Mouse (Mus musculus): Measurements from ENCODE around the gene Drg1. TPM values are rescaled to one million over a fixed set of nuclear protein-coding genes. Genes with fewer than 3 reads are reported as not detected.
A peak's percentile ranks its signal among the peaks of the same experiment; 100 is the strongest.

Gene Drg1
- polyA plus RNA-seq, 1 experiment from 2014 or later = 290 TPM

GRCm38 (mm10) chr11:3297871-3298812, 31.9 kb upstream of the Drg1 start:
- no peak overlapping the region for H3K4me2 ChIP-seq
- H3K27ac ChIP-seq = no peak overlapping the region
- H3K4me3 ChIP-seq = no peak overlapping the region
- peaks cover 100% of the 10 kb centered on the region for H3K36me3 ChIP-seq (ENCODE audit: poor library complexity, severe bottlenecking)
- ATAC-seq = no peak
- H3K27me3 ChIP-seq = no peaks in the 10 kb centered on the region
- WGBS = 88% methylated on average over 10 of the region's 10 CpGs
- H3K9ac ChIP-seq = no peak overlapping the region
- H3K9me3 ChIP-seq (replicated peaks) = no peaks in the 10 kb centered on the region
- peaks cover 44% of the 10 kb centered on the region for H3K4me1 ChIP-seq

GRCm38 (mm10) chr11:3296056-3296455, 29.8 kb upstream of the Drg1 start:
- H3K4me3 ChIP-seq = peak overlapping the region; percentile 14; the same call in 1 of the 2 replicates
- no peaks in the 10 kb centered on the region for H3K27me3 ChIP-seq
- ATAC-seq = no peak
- peak overlapping the region; percentile 100 for H3K4me2 ChIP-seq
- H3K4me1 ChIP-seq = peaks cover 55% of the 10 kb centered on the region
- no peak overlapping the region for H3K27ac ChIP-seq
- peak overlapping the region; percentile 43 for H3K9ac ChIP-seq
- no peaks in the 10 kb centered on the region for H3K9me3 ChIP-seq (replicated peaks)
- WGBS = 59% methylated on average over 5 of the region's 5 CpGs
- peaks cover 81% of the 10 kb centered on the region for H3K36me3 ChIP-seq (ENCODE audit: poor library complexity, severe bottlenecking)

DNA sequence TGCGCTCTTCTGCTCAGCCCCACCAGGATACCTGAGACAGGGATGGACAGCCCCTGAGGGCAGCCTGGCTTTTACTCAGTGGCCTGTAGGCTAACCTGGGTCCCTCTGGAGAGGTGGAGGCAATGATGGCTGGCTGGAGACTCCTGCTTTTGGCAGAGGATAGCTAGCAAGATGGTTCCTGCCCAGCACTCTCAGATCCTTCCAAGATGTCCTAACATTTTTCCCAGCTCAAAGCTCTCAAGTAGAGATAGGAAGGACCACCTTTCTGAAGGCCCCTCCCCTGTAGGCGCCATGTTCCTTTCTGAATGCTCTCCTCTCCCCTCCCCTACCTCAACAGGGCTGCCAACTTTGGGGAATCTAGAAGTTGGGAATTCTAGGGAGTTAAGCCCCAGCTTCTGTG, 28.4 kb upstream of the Drg1 start:
- H3K27ac ChIP-seq = no peak overlapping the region
- H3K4me1 ChIP-seq = peaks cover 57% of the 10 kb centered on the region
- no peaks in the 10 kb centered on the region for H3K9me3 ChIP-seq (replicated peaks)
- H3K36me3 ChIP-seq (ENCODE audit: poor library complexity, severe bottlenecking) = peaks cover 67% of the 10 kb centered on the region
- peak overlapping the region; percentile 100 for H3K4me2 ChIP-seq
- peak overlapping the region; percentile 95 for H3K9ac ChIP-seq
- peak overlapping the region; percentile 86 for H3K4me3 ChIP-seq
- no peaks in the 10 kb centered on the region for H3K27me3 ChIP-seq
- ATAC-seq = no peak
- WGBS = 82% methylated on average over 2 of the region's 2 CpGs

DNA sequence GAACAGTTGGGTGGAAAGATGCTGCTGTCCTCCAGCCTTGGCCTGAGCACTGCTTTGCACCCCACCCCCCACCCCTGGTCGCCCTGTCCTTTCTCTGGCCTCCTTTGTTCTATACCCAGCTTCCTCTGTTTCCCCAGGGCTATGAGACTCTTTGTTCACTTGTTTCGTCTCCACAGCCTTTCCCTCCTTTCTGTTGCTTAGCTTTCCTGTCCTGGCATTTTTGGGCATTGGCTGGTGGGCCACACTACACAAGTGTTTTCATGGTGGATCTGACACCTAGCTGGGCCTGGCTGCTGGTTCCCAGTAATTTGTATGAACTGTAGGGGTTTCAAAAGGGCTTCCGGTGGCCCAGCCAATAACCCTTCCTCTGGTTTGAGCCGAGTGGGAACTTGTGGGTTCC, 27.1 kb upstream of the Drg1 start:
- Histone ChIP-seq H3K36me3 (ENCODE audit: poor library complexity, severe bottlenecking) (peaks cover 54% of the 10 kb centered on the region), H3K4me1 (peaks cover 61% of the 10 kb centered on the region)

GRCm38 (mm10) chr11:3292711-3293249, 26.6 kb upstream of the Drg1 start:
- peak; percentile 7; the same call in 1 of the 2 replicates for ATAC-seq
- peak overlapping the region; percentile 95 for H3K9ac ChIP-seq
- H3K36me3 ChIP-seq (ENCODE audit: poor library complexity, severe bottlenecking) = peaks cover 49% of the 10 kb centered on the region
- 0% methylated on average over 8 of the region's 8 CpGs for WGBS
- H3K27ac ChIP-seq = peak overlapping the region; percentile 100
- H3K4me1 ChIP-seq = peaks cover 67% of the 10 kb centered on the region
- H3K4me2 ChIP-seq = peak overlapping the region; percentile 100
- H3K27me3 ChIP-seq = no peaks in the 10 kb centered on the region
- H3K4me3 ChIP-seq = peak overlapping the region; percentile 86
- H3K9me3 ChIP-seq (replicated peaks) = no peaks in the 10 kb centered on the region

More for the DNA sequence above, 27.1 kb upstream of the Drg1 start:
- H3K4me3 ChIP-seq = peak overlapping the region; percentile 86
- H3K27me3 ChIP-seq = no peaks in the 10 kb centered on the region
- peak overlapping the region; percentile 100 for H3K4me2 ChIP-seq
- ATAC-seq = no peak
- H3K27ac ChIP-seq = peak overlapping the region; percentile 100
- H3K9ac ChIP-seq = peak overlapping the region; percentile 95
- H3K9me3 ChIP-seq (replicated peaks) = no peaks in the 10 kb centered on the region
- 5% methylated on average over 4 of the region's 4 CpGs for WGBS

GRCm38 (mm10) chr11:3292062-3292421, 25.8 kb upstream of the Drg1 start:
- H3K36me3 ChIP-seq (ENCODE audit: poor library complexity, severe bottlenecking) = peaks cover 41% of the 10 kb centered on the region
- H3K4me2 ChIP-seq = peak overlapping the region; percentile 100
- no peaks in the 10 kb centered on the region for H3K9me3 ChIP-seq (replicated peaks)
- WGBS = 0% methylated on average over 7 of the region's 8 CpGs
- peak overlapping the region; percentile 95 for H3K9ac ChIP-seq
- ATAC-seq = peak; percentile 9
- H3K27ac ChIP-seq = peak overlapping the region; percentile 100
- H3K4me3 ChIP-seq = peak overlapping the region; percentile 86
- H3K27me3 ChIP-seq = no peaks in the 10 kb centered on the region
- H3K4me1 ChIP-seq = peaks cover 68% of the 10 kb centered on the region

- 0% methylated on average over 26 of the region's 26 CpGs for WGBS
- H3K4me1 ChIP-seq = peaks cover 66% of the 10 kb centered on the region
Observed at GRCm38 (mm10) chr11:3291311-3292061, 25.3 kb upstream of the Drg1 start.

DNA sequence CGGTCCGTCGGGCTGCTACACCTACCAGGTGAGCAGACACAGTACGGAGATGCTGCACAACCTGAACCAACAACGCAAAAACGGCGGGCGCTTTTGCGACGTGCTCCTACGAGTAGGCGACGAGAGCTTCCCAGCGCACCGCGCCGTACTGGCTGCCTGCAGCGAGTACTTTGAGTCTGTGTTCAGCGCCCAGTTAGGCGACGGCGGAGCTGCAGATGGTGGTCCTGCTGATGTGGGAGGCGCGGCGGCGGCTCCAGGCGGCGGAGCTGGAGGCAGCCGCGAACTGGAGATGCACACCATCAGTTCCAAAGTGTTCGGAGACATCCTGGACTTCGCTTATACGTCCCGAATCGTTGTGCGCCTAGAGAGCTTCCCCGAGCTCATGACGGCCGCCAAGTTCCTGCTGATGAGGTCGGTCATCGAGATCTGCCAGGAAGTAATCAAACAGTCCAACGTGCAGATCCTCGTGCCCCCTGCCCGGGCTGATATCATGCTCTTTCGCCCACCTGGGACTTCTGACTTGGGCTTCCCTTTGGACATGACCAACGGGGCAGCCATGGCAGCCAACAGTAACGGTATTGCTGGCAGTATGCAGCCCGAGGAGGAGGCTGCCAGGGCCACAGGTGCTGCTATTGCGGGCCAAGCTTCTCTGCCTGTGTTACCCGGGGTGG, 24.6 kb upstream of the Drg1 start:
- Histone ChIP-seq H3K9me3 (replicated peaks) (no peaks in the 10 kb centered on the region), H3K27me3 (no peaks in the 10 kb centered on the region), H3K36me3 (ENCODE audit: poor library complexity, severe bottlenecking) (peaks cover 29% of the 10 kb centered on the region), H3K4me1 (peaks cover 59% of the 10 kb centered on the region), H3K4me2 (peak overlapping the region; percentile 100), H3K27ac (peak overlapping the region; percentile 100), H3K9ac (peak overlapping the region; percentile 95), H3K4me3 (peak overlapping the region; percentile 86)
- ATAC-seq = no peak
- WGBS = 0% methylated on average over 50 of the region's 50 CpGs

More at GRCm38 (mm10) chr11:3291311-3292061, 25.3 kb upstream of the Drg1 start:
- Histone ChIP-seq H3K36me3 (ENCODE audit: poor library complexity, severe bottlenecking) (peaks cover 36% of the 10 kb centered on the region), H3K4me3 (peak overlapping the region; percentile 86), H3K27ac (peak overlapping the region; percentile 100), H3K9ac (peak overlapping the region; percentile 95), H3K4me2 (peak overlapping the region; percentile 100), H3K9me3 (replicated peaks) (no peaks in the 10 kb centered on the region), H3K27me3 (no peaks in the 10 kb centered on the region)
- no peak for ATAC-seq

- Histone ChIP-seq H3K4me3 (peak overlapping the region; percentile 86), H3K27me3 (no peaks in the 10 kb centered on the region), H3K9ac (peak overlapping the region; percentile 95), H3K27ac (peak overlapping the region; percentile 100), H3K9me3 (replicated peaks) (no peaks in the 10 kb centered on the region), H3K4me2 (peak overlapping the region; percentile 100), H3K4me1 (peaks cover 51% of the 10 kb centered on the region), H3K36me3 (ENCODE audit: poor library complexity, severe bottlenecking) (peaks cover 21% of the 10 kb centered on the region)
- WGBS = under 1% methylated on average over 75 of the region's 92 CpGs
- ATAC-seq = peak; percentile 55
Observed at GRCm38 (mm10) chr11:3289803-3290639, 23.8 kb upstream of the Drg1 start.

DNA sequence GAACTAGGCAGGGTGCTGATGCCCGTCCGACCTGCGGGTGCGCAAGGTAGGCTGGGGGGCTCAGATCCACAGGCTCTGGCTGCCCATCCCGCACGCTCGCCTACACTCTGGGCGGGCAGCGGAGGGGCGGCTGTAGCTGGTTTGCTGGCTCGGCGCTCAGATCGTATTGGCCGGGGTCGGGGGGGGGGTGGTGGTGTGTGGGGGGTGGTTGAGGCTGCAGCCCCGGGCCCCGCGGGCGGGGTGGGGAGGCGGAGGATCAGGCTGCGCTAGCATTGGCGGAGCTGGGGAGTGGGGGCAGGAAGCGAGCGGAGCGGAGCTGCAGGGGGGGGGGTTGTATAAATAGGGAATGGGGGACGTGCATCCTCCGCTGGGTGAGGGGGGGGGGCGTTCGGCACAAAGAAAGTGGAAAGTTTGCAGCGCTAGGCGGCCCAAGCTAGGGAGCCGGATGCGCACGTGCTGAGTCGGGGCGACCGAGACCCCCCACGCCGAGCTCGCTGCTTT, 23.1 kb upstream of the Drg1 start:
- Histone ChIP-seq H3K4me2 (peak overlapping the region; percentile 100), H3K36me3 (ENCODE audit: poor library complexity, severe bottlenecking) (peaks cover 14% of the 10 kb centered on the region), H3K9me3 (replicated peaks) (no peaks in the 10 kb centered on the region), H3K4me1 (peaks cover 44% of the 10 kb centered on the region), H3K27me3 (no peaks in the 10 kb centered on the region), H3K27ac (peak overlapping the region; percentile 100), H3K9ac (peak overlapping the region; percentile 95), H3K4me3 (peak overlapping the region; percentile 86)
- under 1% methylated on average over 29 of the region's 40 CpGs for WGBS
- peak; percentile 78 for ATAC-seq
